Mouse (Mus musculus) myocyte (in vitro differentiated cells): ENCODE measurements around the gene Il1rl2.

Experiments
- CEBPB ChIP-seq: IDR thresholded peaks from 2 replicates; pipeline ENCODE4 v1.6.1; 2011; ENCODE audit warnings: mild to moderate bottlenecking, moderate library complexity; ENCODE audit not compliant: poor library complexity, insufficient read depth, severe bottlenecking
- E2F4 ChIP-seq: IDR thresholded peaks from one replicate; pipeline ENCODE4 v1.6.1; 2011; ENCODE audit warnings: mild to moderate bottlenecking, control low read depth, moderate library complexity; ENCODE audit not compliant: insufficient read depth
- MAX ChIP-seq: IDR thresholded peaks from one replicate; pipeline ENCODE4 v1.6.1; 2011; ENCODE audit warnings: low read depth, mild to moderate bottlenecking, control low read depth
- MYOD1 ChIP-seq, 3 experiments: IDR thresholded peaks; one replicate each; pipeline ENCODE4 v1.6.1; 2011; ENCODE audit warnings: control low read depth in 2 of 3, low read depth in 2 of 3, mild to moderate bottlenecking in 2 of 3, moderate library complexity in 1 of 3; ENCODE audit not compliant: insufficient read length in 2 of 3, control insufficient read depth in 1 of 3
- MYOG ChIP-seq, 3 experiments: IDR thresholded peaks; one replicate each; pipeline ENCODE4 v1.6.1; 2011; ENCODE audit warnings: control low read depth in 2 of 3, low read depth in 2 of 3, mild to moderate bottlenecking in 2 of 3; ENCODE audit not compliant: insufficient read length in 2 of 3, control insufficient read depth in 1 of 3, insufficient read depth in 1 of 3
- POLR2A ChIP-seq: IDR thresholded peaks from one replicate; pipeline ENCODE4 v1.6.1; 2011; ENCODE audit warnings: low read depth, mild to moderate bottlenecking, control low read depth, moderate library complexity; ENCODE audit not compliant: insufficient read length
- POLR2AphosphoS2 ChIP-seq: IDR thresholded peaks from one replicate; pipeline ENCODE4 v1.6.1; 2011; ENCODE audit warnings: low read depth, control low read depth; ENCODE audit not compliant: insufficient read length
- TCF12 ChIP-seq: IDR thresholded peaks from one replicate; pipeline ENCODE4 v1.6.1; 2011; ENCODE audit warnings: mild to moderate bottlenecking, control low read depth; ENCODE audit not compliant: poor library complexity, insufficient read depth, severe bottlenecking
- TCF3 ChIP-seq: IDR thresholded peaks from one replicate; pipeline ENCODE4 v1.6.1; 2011; ENCODE audit warnings: low read depth, control low read depth; ENCODE audit not compliant: insufficient read length
- USF1 ChIP-seq: IDR thresholded peaks from one replicate; pipeline ENCODE4 v1.6.1; 2011; ENCODE audit warnings: low read depth, mild to moderate bottlenecking, control low read depth, moderate library complexity

- TF ChIP-seq E2F4 = no peak
- no peak for TF ChIP-seq USF1
- no peak for TF ChIP-seq POLR2A
- no peak for TF ChIP-seq POLR2AphosphoS2
- no peak for TF ChIP-seq MYOG (IDR thresholded peaks at IDR 0.05; ENCODE audit: control insufficient read depth in 1 of 3, insufficient read depth in 1 of 3, insufficient read length in 2 of 3, low read depth in 2 of 3)
- no peak for TF ChIP-seq MAX
- TF ChIP-seq TCF12 = no peak
- no peak for TF ChIP-seq CEBPB
- no peak for TF ChIP-seq TCF3
- no peak for TF ChIP-seq MYOD1 (IDR thresholded peaks at IDR 0.05; ENCODE audit: control insufficient read depth in 1 of 3, insufficient read length in 2 of 3, low read depth in 2 of 3)
Measured at GRCm38 (mm10) chr1:40414863-40415656, 90.7 kb downstream of the Il1rl2 start.
